Mouse (Mus musculus): ENCODE measurements around the gene Trappc10. TPM values are rescaled to one million over a fixed set of nuclear protein-coding genes. Genes with fewer than 3 reads are reported as not detected.

Trappc10 gene
- polyA plus RNA-seq, 1 experiment = 31.8 TPM

DNA sequence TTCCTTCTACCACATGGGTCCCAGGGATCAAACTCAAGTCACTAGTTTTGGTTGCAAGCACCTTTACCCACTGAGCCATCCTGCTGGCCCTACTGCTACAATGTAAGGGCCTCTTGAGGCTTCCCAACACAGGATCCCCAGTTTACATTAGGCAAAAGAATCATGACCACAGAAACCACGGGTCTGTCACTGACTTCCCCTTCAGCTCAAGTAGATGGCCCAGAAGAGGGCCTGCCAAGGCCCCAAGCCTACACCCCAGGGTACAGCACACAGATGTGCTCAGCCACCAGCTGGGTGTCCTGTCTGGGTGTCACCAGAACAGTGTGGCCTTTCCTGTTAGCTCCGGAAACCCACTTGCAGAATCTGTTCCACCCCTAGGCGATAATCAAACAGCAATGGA is 20.3 kb upstream of the Trappc10 start:
- no peak for TF ChIP-seq CTCF (IDR thresholded peaks at IDR 0.05; ENCODE audit: control insufficient read depth, insufficient read depth, low read length)
- TF ChIP-seq POLR2A (IDR thresholded peaks at IDR 0.05; ENCODE audit: borderline replicate concordance, control insufficient read depth, low read depth, low read length) = no peak
- H3K4me1 ChIP-seq (ENCODE audit: control insufficient read depth, insufficient read depth, low read length) = no peaks in the 10 kb centered on the region; the same call in 1 of the 2 replicates
- WGBS = 4% methylated on average over 3 of the region's 3 CpGs
- H3K4me3 ChIP-seq (replicated peaks; ENCODE audit: control insufficient read depth, low read depth, low read length) = no peak overlapping the region
- peak overlapping the region; percentile 10; the same call in 1 of the 2 replicates for H3K27ac ChIP-seq (ENCODE audit: control insufficient read depth, insufficient read depth, low read depth, low read length, poor library complexity)

DNA sequence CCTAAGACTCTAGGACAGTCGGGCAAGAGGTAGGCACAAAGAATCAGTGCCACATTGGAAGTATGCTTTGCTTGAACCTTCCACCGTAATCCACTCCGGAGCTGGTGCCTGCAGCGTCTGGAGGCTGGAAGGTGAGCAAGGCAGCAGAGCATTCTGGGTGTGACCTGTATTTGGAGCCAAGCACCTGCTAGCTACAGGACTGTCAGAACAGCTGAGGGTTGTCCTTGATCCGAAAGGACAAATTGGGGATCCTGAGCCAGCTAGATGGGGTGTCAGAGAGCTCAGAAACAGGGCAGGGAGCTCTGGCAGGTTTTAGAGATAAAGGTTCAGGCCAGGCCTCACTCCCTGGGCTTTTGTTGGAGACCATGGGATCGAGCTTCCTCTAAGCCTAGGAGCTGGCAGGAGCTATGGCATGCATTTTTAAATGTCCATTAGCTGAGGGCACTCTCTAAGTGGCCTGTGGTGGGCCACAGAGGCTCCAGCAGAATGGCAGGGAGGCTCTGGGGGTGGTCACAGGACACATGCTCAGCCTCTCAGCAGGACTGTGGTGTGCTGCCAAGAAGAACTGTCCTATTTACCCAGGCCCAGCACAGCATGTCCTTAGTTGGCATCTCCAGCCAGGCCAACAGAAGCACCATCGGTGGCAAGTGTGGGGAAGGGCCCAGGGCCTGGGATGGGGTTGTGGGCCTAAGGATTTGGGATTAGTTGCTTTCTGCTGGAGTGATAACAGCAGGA is 16.6 kb upstream of the Trappc10 start:
- Histone ChIP-seq H3K4me3 (replicated peaks; ENCODE audit: control insufficient read depth, low read depth, low read length) (no peak overlapping the region), H3K27ac (ENCODE audit: control insufficient read depth, insufficient read depth, low read depth, low read length, poor library complexity) (no peak overlapping the region), H3K4me1 (ENCODE audit: control insufficient read depth, insufficient read depth, low read length) (no peaks in the 10 kb centered on the region; the same call in 1 of the 2 replicates)
- 90% methylated on average over 7 of the region's 7 CpGs for WGBS
- TF ChIP-seq CTCF (IDR thresholded peaks at IDR 0.05; ENCODE audit: control insufficient read depth, insufficient read depth, low read length) = no peak
- no peak for TF ChIP-seq POLR2A (IDR thresholded peaks at IDR 0.05; ENCODE audit: borderline replicate concordance, control insufficient read depth, low read depth, low read length)

DNA sequence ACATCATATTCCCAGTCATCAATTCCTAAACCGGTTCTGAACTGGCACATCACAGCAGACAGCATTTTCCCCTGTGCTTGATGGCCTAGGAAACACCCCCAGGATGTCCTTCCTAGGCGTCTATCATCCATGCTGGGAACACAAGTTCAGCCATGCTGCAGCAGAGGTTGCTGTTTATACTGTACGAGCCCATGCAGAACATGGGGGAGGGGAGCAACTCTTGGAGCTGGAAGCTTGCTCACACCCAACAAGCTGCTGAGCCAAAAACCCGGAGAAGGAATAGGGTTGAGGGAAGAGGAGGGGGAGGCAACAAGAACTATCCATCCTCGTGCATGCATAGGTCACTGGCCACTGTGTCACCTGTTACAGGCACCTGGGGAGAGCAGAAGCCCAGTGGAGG is 15.9 kb upstream of the Trappc10 start:
- WGBS = 77% methylated on average over 5 of the region's 5 CpGs
- Histone ChIP-seq H3K27ac (ENCODE audit: control insufficient read depth, insufficient read depth, low read depth, low read length, poor library complexity) (no peak overlapping the region), H3K4me3 (replicated peaks; ENCODE audit: control insufficient read depth, low read depth, low read length) (no peak overlapping the region), H3K4me1 (ENCODE audit: control insufficient read depth, insufficient read depth, low read length) (no peaks in the 10 kb centered on the region; the same call in 1 of the 2 replicates)
- TF ChIP-seq CTCF (IDR thresholded peaks at IDR 0.05; ENCODE audit: control insufficient read depth, insufficient read depth, low read length) = no peak
- no peak for TF ChIP-seq POLR2A (IDR thresholded peaks at IDR 0.05; ENCODE audit: borderline replicate concordance, control insufficient read depth, low read depth, low read length)

DNA sequence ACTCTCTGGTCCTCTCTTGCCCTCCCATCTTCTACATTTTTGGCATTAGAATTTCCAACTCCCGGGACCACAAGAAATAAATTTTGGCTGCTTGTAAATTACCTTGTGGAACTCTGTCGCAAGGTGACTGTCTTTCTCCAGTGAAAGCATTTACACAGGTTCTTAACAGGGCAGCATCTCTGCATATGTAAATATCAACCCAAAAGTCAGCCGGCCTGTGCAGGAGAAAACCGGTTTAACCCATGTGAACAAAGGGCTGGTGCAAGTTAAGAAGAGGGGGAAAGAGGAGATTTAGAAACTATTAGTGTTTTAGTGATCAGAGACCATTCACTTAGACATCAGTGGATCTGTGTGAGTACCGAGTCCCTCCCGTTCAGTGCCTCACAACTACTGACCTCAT is 15.3 kb upstream of the Trappc10 start:
- WGBS = 86% methylated on average over 6 of the region's 6 CpGs
- H3K4me3 ChIP-seq (replicated peaks; ENCODE audit: control insufficient read depth, low read depth, low read length) = no peak overlapping the region
- no peak for TF ChIP-seq CTCF (IDR thresholded peaks at IDR 0.05; ENCODE audit: control insufficient read depth, insufficient read depth, low read length)
- no peak for TF ChIP-seq POLR2A (IDR thresholded peaks at IDR 0.05; ENCODE audit: borderline replicate concordance, control insufficient read depth, low read depth, low read length)

DNA sequence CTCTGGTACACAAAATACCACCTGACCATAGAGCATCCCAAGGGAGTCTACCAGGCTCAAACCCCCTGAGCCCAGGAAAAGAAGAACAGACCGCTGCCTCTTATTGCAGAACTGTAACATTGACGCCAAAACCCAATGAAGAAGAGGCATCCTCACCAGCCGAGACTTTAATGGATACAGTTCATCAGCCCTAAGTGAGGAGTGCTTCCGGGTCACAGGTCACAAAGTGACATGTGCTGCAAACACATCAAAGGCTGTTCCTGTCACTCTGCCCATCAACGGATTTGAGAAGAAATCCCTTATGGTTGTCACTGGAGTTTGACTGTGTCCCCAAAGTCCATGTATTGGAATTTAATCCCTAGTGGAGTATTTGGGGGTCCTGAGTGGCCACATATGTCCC is 14.8 kb upstream of the Trappc10 start:
- 86% methylated on average over 5 of the region's 5 CpGs for WGBS
- H3K4me3 ChIP-seq (replicated peaks; ENCODE audit: control insufficient read depth, low read depth, low read length) = no peak overlapping the region
- TF ChIP-seq CTCF (IDR thresholded peaks at IDR 0.05; ENCODE audit: control insufficient read depth, insufficient read depth, low read length) = no peak
- no peak for TF ChIP-seq POLR2A (IDR thresholded peaks at IDR 0.05; ENCODE audit: borderline replicate concordance, control insufficient read depth, low read depth, low read length)
- no peaks in the 10 kb centered on the region for H3K4me1 ChIP-seq (ENCODE audit: control insufficient read depth, insufficient read depth, low read length)
- H3K27ac ChIP-seq (ENCODE audit: control insufficient read depth, insufficient read depth, low read depth, low read length, poor library complexity) = no peak overlapping the region

More for the DNA sequence above, 15.3 kb upstream of the Trappc10 start:
- no peak overlapping the region for H3K27ac ChIP-seq (ENCODE audit: control insufficient read depth, insufficient read depth, low read depth, low read length, poor library complexity)
- H3K4me1 ChIP-seq (ENCODE audit: control insufficient read depth, insufficient read depth, low read length) = no peaks in the 10 kb centered on the region

DNA sequence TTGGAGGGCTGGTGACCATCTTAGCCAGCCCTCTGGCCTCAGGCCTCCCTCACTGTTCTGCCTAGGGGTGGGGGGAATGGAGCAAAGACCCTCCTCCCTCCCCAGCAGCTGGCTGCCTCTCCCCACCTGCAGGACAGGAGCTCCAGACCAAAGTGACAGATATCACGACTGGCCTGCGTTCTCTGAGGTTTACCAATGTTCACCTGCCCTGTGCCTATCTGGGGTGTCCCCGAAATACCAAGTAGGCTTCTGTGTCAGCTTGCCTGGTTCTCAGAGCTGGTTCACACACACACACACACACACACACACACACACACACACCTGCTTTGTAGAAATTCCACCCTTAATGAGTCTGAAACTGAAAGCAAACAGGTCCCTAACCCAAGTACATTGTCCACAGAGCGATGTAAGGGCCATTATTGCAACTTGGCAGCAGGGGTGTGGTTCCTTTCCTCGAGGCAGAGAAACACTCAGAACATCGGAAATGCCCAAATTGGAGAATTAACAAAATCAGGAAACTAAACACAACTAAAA is 13.8 kb upstream of the Trappc10 start:
- WGBS = 62% methylated on average over 6 of the region's 6 CpGs
- TF ChIP-seq CTCF (IDR thresholded peaks at IDR 0.05; ENCODE audit: control insufficient read depth, insufficient read depth, low read length) (no peak), POLR2A (IDR thresholded peaks at IDR 0.05; ENCODE audit: borderline replicate concordance, control insufficient read depth, low read depth, low read length) (no peak)
- H3K27ac ChIP-seq (ENCODE audit: control insufficient read depth, insufficient read depth, low read depth, low read length, poor library complexity) = no peak overlapping the region
- H3K4me3 ChIP-seq (replicated peaks; ENCODE audit: control insufficient read depth, low read depth, low read length) = no peak overlapping the region
- H3K4me1 ChIP-seq (ENCODE audit: control insufficient read depth, insufficient read depth, low read length) = no peaks in the 10 kb centered on the region

DNA sequence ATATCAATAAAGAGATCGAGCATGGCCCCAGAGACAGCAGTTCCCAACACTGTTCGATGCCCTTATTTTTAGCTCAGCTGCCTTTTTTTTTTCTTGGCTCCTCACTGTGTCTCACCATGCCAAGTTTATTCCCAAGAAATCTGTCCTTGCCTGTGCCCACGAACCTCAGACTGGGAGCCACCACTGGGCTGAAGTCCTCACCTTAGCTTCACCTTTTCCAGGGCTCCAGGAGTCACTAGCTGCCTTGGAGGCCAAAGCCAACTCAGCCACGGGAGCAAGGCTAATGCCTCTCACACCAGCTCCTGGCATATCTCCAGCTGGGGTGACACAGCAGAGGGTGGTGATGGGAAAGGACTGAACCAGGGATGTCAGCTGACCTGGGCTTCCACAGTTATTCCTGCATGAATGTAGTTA is 11.2 kb upstream of the Trappc10 start:
- Histone ChIP-seq H3K4me3 (replicated peaks; ENCODE audit: control insufficient read depth, low read depth, low read length) (no peak overlapping the region), H3K4me1 (ENCODE audit: control insufficient read depth, insufficient read depth, low read length) (no peaks in the 10 kb centered on the region), H3K27ac (ENCODE audit: control insufficient read depth, insufficient read depth, low read depth, low read length, poor library complexity) (peak overlapping the region; percentile 36; the same call in 1 of the 2 replicates)
- WGBS = 49% methylated on average over 4 of the region's 4 CpGs
- TF ChIP-seq POLR2A (IDR thresholded peaks at IDR 0.05; ENCODE audit: borderline replicate concordance, control insufficient read depth, low read depth, low read length) (no peak), CTCF (IDR thresholded peaks at IDR 0.05; ENCODE audit: control insufficient read depth, insufficient read depth, low read length) (no peak)

DNA sequence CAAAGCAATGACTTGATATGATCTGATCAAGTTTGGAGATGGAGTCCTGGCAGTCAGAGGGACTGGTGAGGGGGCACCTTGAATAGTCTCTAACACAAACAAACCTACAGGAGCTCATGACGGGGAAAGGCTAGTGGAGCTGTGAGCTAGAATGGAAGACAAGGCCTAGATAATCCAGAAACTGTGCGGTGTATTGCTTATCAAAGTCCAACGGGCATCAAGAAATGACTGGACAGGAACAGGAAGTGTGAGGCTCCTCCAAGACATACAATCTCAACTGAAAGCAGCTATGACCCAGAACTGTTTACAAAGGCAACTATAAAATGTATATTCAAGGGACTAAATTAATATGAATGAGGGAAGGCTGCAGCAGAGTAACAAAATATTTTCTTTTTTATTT is 2.8 kb upstream of the Trappc10 start:
- H3K4me1 ChIP-seq (ENCODE audit: control insufficient read depth, insufficient read depth, low read length) = peaks cover 1% of the 10 kb centered on the region; the same call in 1 of the 2 replicates
- no peak for TF ChIP-seq CTCF (IDR thresholded peaks at IDR 0.05; ENCODE audit: control insufficient read depth, insufficient read depth, low read length)
- no peak for TF ChIP-seq POLR2A (IDR thresholded peaks at IDR 0.05; ENCODE audit: borderline replicate concordance, control insufficient read depth, low read depth, low read length)
- H3K4me3 ChIP-seq (replicated peaks; ENCODE audit: control insufficient read depth, low read depth, low read length) = no peak overlapping the region
- H3K27ac ChIP-seq (ENCODE audit: control insufficient read depth, insufficient read depth, low read depth, low read length, poor library complexity) = no peak overlapping the region
- WGBS = 42% methylated on average over 3 of the region's 3 CpGs

Data from bone marrow, adult 2 months (tissue).